10 mouse cellular contexts compared by ENCODE assay signal in the genomic region with DNA sequence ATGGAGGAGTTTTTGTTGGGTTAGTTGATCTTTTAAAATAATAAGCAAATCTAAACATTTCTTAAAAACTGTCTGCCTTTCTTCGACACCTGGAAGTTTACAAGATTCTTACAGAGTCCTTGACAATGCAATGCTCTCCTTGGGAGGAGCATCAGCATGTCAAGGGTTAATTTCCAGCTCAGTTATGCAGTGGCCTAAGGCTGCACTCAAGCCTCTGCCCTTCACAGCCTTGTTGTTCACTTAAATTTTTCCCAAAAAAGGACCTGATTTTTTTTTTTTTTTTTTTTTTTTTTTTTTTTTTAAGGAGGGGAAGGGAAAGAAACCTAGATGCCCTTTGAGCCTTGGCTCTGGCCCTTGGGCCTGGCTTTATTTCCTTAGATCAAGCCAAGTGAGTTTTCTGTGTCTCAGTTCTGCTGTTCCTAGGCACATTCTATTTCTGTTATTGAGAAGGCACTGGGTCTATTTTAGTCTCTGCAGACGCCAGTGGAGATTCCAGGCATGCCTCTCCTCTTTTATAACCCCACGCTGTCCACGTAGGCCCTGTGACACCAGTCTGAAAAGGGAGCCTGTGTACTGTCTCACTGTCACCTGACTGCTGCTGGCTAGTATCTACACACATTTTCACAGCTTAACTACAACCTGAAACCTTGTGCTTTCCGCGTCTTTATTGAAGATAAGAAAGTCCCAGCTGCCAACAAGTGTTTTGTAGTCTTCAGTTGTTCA. TPM values are rescaled to one million over a fixed set of nuclear protein-coding genes. Genes with fewer than 3 reads are reported as not detected.
A peak's percentile ranks its signal among the peaks of the same experiment; 100 is the strongest.
DNase-seq lines count a peak whose midpoint lies in the region; ATAC-seq and TF ChIP-seq lines count a peak whose summit lies in the region.
"Had no signal": no experiment of that assay in that cellular context is flagged by ENCODE, and none has a peak within 500 bp of the region (broad histone marks: within the 10 kb centered on the region; RNA-seq: fewer than 3 reads in every experiment).

No protein-coding gene starts in this region.

- H3K9me3 ChIP-seq in stomach, postnatal 0 days (ENCODE audit: control insufficient read depth, low read length): no peaks in the 10 kb centered on the region
- H3K9me3 ChIP-seq in forebrain, embryonic 12.5 days: no peaks in the 10 kb centered on the region
- no peaks in the 10 kb centered on the region for H3K9me3 ChIP-seq in hindbrain, postnatal 0 days (ENCODE audit: low read length)
- H3K9me3 ChIP-seq: neural tube, embryonic 13.5 days had no signal

- no peak overlapping the region for H3K4me3 ChIP-seq in stomach, postnatal 0 days (ENCODE audit: low read depth, low read length)
- no peak overlapping the region for H3K4me3 ChIP-seq in forebrain, embryonic 12.5 days (replicated peaks)
- no peak overlapping the region for H3K4me3 ChIP-seq in hindbrain, postnatal 0 days (ENCODE audit: low read length)
- H3K4me3 ChIP-seq: erythroblast, embryonic 14.5 days; neural tube, embryonic 13.5 days had no signal

- no peak for TF ChIP-seq CTCF in stomach, postnatal 0 days (IDR thresholded peaks at IDR 0.05; ENCODE audit: low read depth)
- no peak for TF ChIP-seq CTCF in hindbrain, postnatal 0 days (IDR thresholded peaks at IDR 0.05; ENCODE audit: low read depth)

- 42% methylated on average over 6 of the region's 6 CpGs for WGBS in stomach, postnatal 0 days
- 78% methylated on average over 6 of the region's 6 CpGs for WGBS in forebrain, embryonic 12.5 days
- 62% methylated on average over 6 of the region's 6 CpGs for WGBS in hindbrain, postnatal 0 days

- no peak overlapping the region for H3K9ac ChIP-seq in stomach, postnatal 0 days (ENCODE audit: low read length)
- no peak overlapping the region for H3K9ac ChIP-seq in forebrain, embryonic 12.5 days
- no peak overlapping the region for H3K9ac ChIP-seq in hindbrain, postnatal 0 days (replicated peaks; ENCODE audit: low read length)
- H3K9ac ChIP-seq: neural tube, embryonic 13.5 days had no signal

- peaks cover 7% of the 10 kb centered on the region; the same call in 1 of the 2 replicates for H3K4me1 ChIP-seq in stomach, postnatal 0 days (replicated peaks; ENCODE audit: control insufficient read depth, insufficient read depth)
- H3K4me1 ChIP-seq in forebrain, embryonic 12.5 days: no peaks in the 10 kb centered on the region
- no peaks in the 10 kb centered on the region for H3K4me1 ChIP-seq in hindbrain, postnatal 0 days (ENCODE audit: insufficient read depth, low read length)
- H3K4me1 ChIP-seq: neural tube, embryonic 13.5 days had no signal

- no peak for TF ChIP-seq EP300 in stomach, postnatal 0 days (optimal IDR thresholded peaks at IDR 0.05)

- H3K27ac ChIP-seq in stomach, postnatal 0 days (replicated peaks): peak overlapping the region; percentile 79
- H3K27ac ChIP-seq in forebrain, embryonic 12.5 days: no peak overlapping the region
- H3K27ac ChIP-seq in hindbrain, postnatal 0 days: no peak overlapping the region
- H3K27ac ChIP-seq: neural tube, embryonic 13.5 days had no signal

- H3K4me2 ChIP-seq in stomach, postnatal 0 days (replicated peaks; ENCODE audit: low read depth): no peak overlapping the region
- no peak overlapping the region for H3K4me2 ChIP-seq in forebrain, embryonic 12.5 days
- H3K4me2 ChIP-seq in hindbrain, postnatal 0 days (ENCODE audit: low read depth, low read length): no peak overlapping the region
- H3K4me2 ChIP-seq: neural tube, embryonic 13.5 days had no signal

- peak; percentile 36 for DNase-seq in right cerebral cortex, adult 18-20 months
- no peak for DNase-seq in right cerebral cortex, postnatal 4 days
- DNase-seq in heart, adult 9 months (ENCODE audit: low spot score in 2 of 2): peak; percentile 81 to 83
- DNase-seq in kidney, postnatal 14 days: peak; percentile 25
- no peak for DNase-seq in stomach, postnatal 0 days (ENCODE audit: low spot score)
- no peak for DNase-seq in B cell, adult 2 months
- DNase-seq in hindbrain, postnatal 0 days (ENCODE audit: low spot score): no peak

- H3K36me3 ChIP-seq in stomach, postnatal 0 days (ENCODE audit: control insufficient read depth, insufficient read depth, low read length): no peaks in the 10 kb centered on the region
- H3K36me3 ChIP-seq in forebrain, embryonic 12.5 days (replicated peaks): peaks cover 34% of the 10 kb centered on the region
- peaks cover 19% of the 10 kb centered on the region; the same call in 1 of the 2 replicates for H3K36me3 ChIP-seq in hindbrain, postnatal 0 days (ENCODE audit: insufficient read depth, low read length)

- no peaks in the 10 kb centered on the region for H3K27me3 ChIP-seq in stomach, postnatal 0 days (ENCODE audit: control insufficient read depth, insufficient read depth, low read length)
- H3K27me3 ChIP-seq in forebrain, embryonic 12.5 days: no peaks in the 10 kb centered on the region
- H3K27me3 ChIP-seq in hindbrain, postnatal 0 days (ENCODE audit: insufficient read depth, low read length): no peaks in the 10 kb centered on the region
- H3K27me3 ChIP-seq: neural tube, embryonic 13.5 days had no signal

- peak; percentile 40; the same call in 1 of the 2 replicates for ATAC-seq in stomach, postnatal 0 days (ENCODE audit: low FRiP score, low TSS enrichment)
- no peak for ATAC-seq in forebrain, embryonic 12.5 days (ENCODE audit: low FRiP score)
- no peak for ATAC-seq in hindbrain, postnatal 0 days

RNA-seq across cellular contexts. Expression of a gene that starts 36.0 kb away (rescaled TPM):
- 3.5 and 3.6 TPM in 2 replicates for polyA plus RNA-seq in stomach, postnatal 0 days (2015; fragmentation: Nextera tagmentation; extraction: Ambion mirVana)
- 25.5 and 27.9 TPM in 2 replicates for polyA plus RNA-seq in forebrain, embryonic 12.5 days (2016; fragmentation: Nextera tagmentation; extraction: Ambion mirVana)
- total RNA-seq in hindbrain, postnatal 0 days (2014; rRNA removed): 13.6 and 16.7 TPM in 2 replicates
- polyA plus RNA-seq in hindbrain, postnatal 0 days (2015; fragmentation: Nextera tagmentation; extraction: Ambion mirVana): 21.1 and 22.5 TPM in 2 replicates

RNA-seq across cellular contexts. Expression of a gene that starts 38.1 kb away (rescaled TPM):
- polyA plus RNA-seq in stomach, postnatal 0 days (2015; fragmentation: Nextera tagmentation; extraction: Ambion mirVana): 29.8 and 37.9 TPM in 2 replicates
- polyA plus RNA-seq in forebrain, embryonic 12.5 days (2016; fragmentation: Nextera tagmentation; extraction: Ambion mirVana): 3.4 and 6.3 TPM in 2 replicates
- total RNA-seq in hindbrain, postnatal 0 days (2014; rRNA removed): 0.37 and 6.4 TPM in 2 replicates
- polyA plus RNA-seq in hindbrain, postnatal 0 days (2015; fragmentation: Nextera tagmentation; extraction: Ambion mirVana): 2.5 and 3.4 TPM in 2 replicates
- polyA plus RNA-seq: erythroblast, embryonic 14.5 days had no signal

RNA-seq across cellular contexts. Expression of a gene that starts 42.0 kb away (rescaled TPM):
- polyA plus RNA-seq in stomach, postnatal 0 days (2015; fragmentation: Nextera tagmentation; extraction: Ambion mirVana): 15.7 and 16.1 TPM in 2 replicates
- 67.4 and 72.9 TPM in 2 replicates for polyA plus RNA-seq in forebrain, embryonic 12.5 days (2016; fragmentation: Nextera tagmentation; extraction: Ambion mirVana)
- total RNA-seq in hindbrain, postnatal 0 days (2014; rRNA removed): 51.5 and 74.1 TPM in 2 replicates
- 63.5 and 64.8 TPM in 2 replicates for polyA plus RNA-seq in hindbrain, postnatal 0 days (2015; fragmentation: Nextera tagmentation; extraction: Ambion mirVana)

Comparison
In these comparisons a context has a peak if more than half of its experiments do, and no peak if none do; other contexts are left out.
1. DNase-seq: peak in right cerebral cortex, adult 18-20 months (single experiment), heart, adult 9 months (2 of 2) and kidney, postnatal 14 days (single experiment); none in right cerebral cortex, postnatal 4 days (single experiment), stomach, postnatal 0 days (single experiment), B cell, adult 2 months (0 of 2) and hindbrain, postnatal 0 days (single experiment).